Mouse (Mus musculus) gonadal fat pad, adult 2 months (tissue): ENCODE results near the gene Ugt1a5. TPM values are rescaled to one million over a fixed set of nuclear protein-coding genes. Genes with fewer than 3 reads are reported as not detected.

Experiments used
- DNase-seq: peaks from one replicate; pipeline ENCODE4 v3.0.0-alpha.2; 2012; ENCODE audit warnings: low read depth
- polyA plus RNA-seq: library from polyadenylated mRNA; depleted of rRNA; stranded (reverse); fragments of >200 nt; gene quantifications from 2 replicates; pipeline ENCODE4 v1.2.3, GENCODE M21; 2012; rRNA removed

Ugt1a5 gene
- polyA plus RNA-seq, 1 experiment, result 0.27 TPM

GRCm38 (mm10) chr1:88261706-88262105 is 95.9 kb downstream of the Ugt1a5 start:
- DNase-seq, result no peak

- no peak for DNase-seq
Measured at GRCm38 (mm10) chr1:88262255-88262654, 96.4 kb downstream of the Ugt1a5 start.

DNA sequence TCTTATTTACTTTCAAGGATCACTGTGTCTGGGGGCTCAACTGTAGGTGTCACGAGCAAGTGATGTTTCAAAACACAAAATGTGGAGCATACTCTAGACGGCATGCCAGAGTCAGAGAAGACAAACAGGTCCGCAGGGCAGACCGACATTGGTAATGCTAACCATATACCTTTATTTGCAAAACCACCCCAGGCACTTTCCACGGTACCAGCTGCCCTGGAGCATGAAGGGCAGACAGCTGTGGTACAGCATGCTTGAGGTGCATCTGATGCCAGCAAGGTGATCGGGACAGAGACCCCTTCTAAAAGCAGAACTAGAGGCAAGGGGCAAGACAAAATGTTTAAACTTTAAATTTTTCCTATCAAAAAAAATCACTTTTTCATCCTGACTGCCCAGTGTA is 97.1 kb downstream of the Ugt1a5 start:
- DNase-seq, result no peak

DNA sequence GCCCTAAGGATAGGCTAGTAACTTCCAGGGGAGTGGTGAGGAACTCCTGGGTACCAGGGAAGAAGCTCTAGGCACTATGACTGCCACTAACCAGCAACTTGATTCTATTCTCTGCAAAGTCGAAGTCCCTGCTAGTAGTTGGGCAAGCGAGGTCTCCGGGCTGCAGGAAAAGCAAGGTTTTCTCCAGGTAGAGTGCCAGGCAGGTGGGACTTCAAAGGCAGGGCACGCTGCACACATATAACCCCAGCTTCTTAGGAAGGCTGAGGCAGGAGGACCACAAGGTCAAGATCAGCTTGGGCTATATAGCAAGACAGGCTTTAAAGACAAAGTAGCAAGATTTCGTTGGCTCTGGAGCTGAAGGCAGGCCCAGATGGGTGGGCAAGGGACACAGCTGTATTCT is 98.0 kb downstream of the Ugt1a5 start:
- DNase-seq, result no peak

DNA sequence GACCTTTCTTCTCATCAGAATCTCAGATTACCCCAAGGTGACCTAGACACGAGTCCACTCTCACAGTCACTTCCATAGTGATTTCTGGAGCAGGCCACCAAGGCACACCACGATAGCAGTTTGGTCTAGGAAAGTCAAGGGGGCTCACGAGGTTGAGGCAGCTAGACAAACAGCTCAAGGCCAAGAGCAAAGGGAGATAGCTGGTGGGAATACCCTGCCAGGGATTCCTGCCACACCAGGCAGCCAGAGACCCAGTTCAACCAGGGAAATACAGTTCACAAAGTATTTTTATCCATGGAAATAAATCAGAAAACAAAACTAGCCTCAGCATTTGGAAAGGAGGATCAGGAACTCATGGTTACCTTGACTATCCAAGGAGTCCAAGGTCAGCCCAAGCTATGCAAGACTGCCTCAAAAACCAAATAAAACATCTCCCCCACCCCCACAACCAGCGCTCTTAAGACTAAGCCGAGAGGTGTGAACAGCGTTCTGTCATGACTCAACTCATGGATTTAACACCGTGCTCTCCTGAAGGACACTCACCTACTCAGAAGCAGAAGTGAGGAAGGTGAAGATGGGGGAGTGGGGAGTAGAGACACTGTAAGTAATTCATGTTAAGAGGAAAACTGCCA is 98.5 kb downstream of the Ugt1a5 start:
- DNase-seq, result no peak

DNA sequence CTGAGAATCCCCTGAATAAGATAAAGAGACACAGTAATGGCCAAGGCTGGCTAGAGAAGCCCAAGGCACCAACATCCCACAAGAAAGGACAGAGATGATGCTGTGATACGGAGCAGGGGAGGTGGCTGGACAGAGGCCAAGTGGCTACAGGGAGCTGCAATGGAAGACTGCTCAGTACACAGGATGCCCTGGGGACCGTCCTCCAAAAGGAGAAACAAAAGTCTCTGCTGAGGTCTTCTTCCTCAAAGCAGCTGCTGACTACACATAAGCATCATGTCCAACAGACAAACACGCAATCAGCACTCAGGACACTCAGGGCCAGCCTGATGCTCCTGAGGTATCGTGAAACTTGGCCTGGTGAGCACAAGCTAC is 99.0 kb downstream of the Ugt1a5 start:
- no peak for DNase-seq

- DNase-seq, result no peak
Measured at GRCm38 (mm10) chr1:88266123-88266522, 100.3 kb downstream of the Ugt1a5 start.

- no peak for DNase-seq
Measured at GRCm38 (mm10) chr1:88267489-88267888, 101.7 kb downstream of the Ugt1a5 start.

DNA sequence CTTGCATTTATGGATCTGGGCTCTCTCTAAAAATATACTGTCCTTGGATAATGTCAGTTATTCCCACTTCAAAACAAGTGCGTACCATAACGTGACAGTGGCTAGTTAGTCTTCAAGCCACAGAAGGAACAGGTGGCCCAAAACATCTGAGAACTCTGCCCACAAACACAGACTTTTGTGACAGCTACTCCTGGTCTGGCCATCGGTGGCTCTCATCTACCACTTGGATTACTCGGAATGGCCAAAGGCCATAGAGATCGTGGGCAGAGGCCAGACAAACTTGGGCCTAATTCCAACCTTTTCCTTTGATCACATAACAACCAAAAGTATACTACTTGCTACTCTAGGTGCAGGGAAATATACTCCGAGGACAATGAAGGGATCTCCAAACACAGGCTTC is 102.3 kb downstream of the Ugt1a5 start:
- DNase-seq, result no peak

Other genes starting within 250 kb of the Ugt1a5 start
- 11.2 and 12.0 TPM in 2 replicates for gene Usp40, start 157.5 kb upstream of the Ugt1a5 start, polyA plus RNA-seq
- gene Ugt1a10, start 110.6 kb upstream of the Ugt1a5 start, polyA plus RNA-seq, result not detected in 2 replicates
- 0.14 and 0.23 TPM in 2 replicates for gene Ugt1a9, start 95.2 kb upstream of the Ugt1a5 start, polyA plus RNA-seq
- 0.06 and 0.19 TPM in 2 replicates for gene Ugt1a8, start 78.2 kb upstream of the Ugt1a5 start, polyA plus RNA-seq
- gene Ugt1a7c, start 71.0 kb upstream of the Ugt1a5 start, polyA plus RNA-seq, result 8.3 and 11.2 TPM in 2 replicates
- gene Ugt1a6b, start 62.8 kb upstream of the Ugt1a5 start, polyA plus RNA-seq, result 10.2 and 62.3 TPM in 2 replicates
- 53.7 and 76.4 TPM in 2 replicates for gene Ugt1a6a, start 31.2 kb upstream of the Ugt1a5 start, polyA plus RNA-seq
- 0.16 TPM in 1 of 2 replicates, not detected in the other for gene Ugt1a2, start 34.6 kb downstream of the Ugt1a5 start, polyA plus RNA-seq
- gene Dnajb3, start 39.8 kb downstream of the Ugt1a5 start, polyA plus RNA-seq, result 4.1 and 6.9 TPM in 2 replicates
- 1.2 and 1.3 TPM in 2 replicates for gene Ugt1a1, start 45.9 kb downstream of the Ugt1a5 start, polyA plus RNA-seq
- 52.3 and 83.6 TPM in 2 replicates for gene Mroh2a, start 61.0 kb downstream of the Ugt1a5 start, polyA plus RNA-seq
- 67.1 and 68.4 TPM in 2 replicates for gene Hjurp, start 111.6 kb downstream of the Ugt1a5 start, polyA plus RNA-seq
- gene Trpm8, start 111.6 kb downstream of the Ugt1a5 start, polyA plus RNA-seq, result 0.03 TPM in 1 of 2 replicates, not detected in the other
- gene Spp2, start 240.9 kb downstream of the Ugt1a5 start, polyA plus RNA-seq, result 0.46 TPM in 1 of 2 replicates, not detected in the other